Mouse (Mus musculus): ENCODE measurements at regions not wholly inside any gene's neighbourhood (a gene's known extent, or its start where the extent isn't known, plus 50 kb on each side); places are given as distances from the start of the nearest gene placed in this dataset.
"Not testable (repeated sequence)": the region's sequence is repeated elsewhere in the genome, so short reads cannot be mapped to it uniquely, and the experiment has no call there.

GRCm38 (mm10) chr16:76471081-76471480, 97.5 kb upstream of the Nrip1 start:
- no peak for TF ChIP-seq CTCF (IDR thresholded peaks at IDR 0.05; ENCODE audit: low read depth)
- H3K9me3 ChIP-seq (replicated peaks; ENCODE audit: low read length) = no peaks in the 10 kb centered on the region
- no peak overlapping the region for H3K27ac ChIP-seq
- no peak for ATAC-seq (replicated peaks; ENCODE audit: low FRiP score, low read depth)
- H3K4me1 ChIP-seq (replicated peaks; ENCODE audit: insufficient read depth, low read length) = no peaks in the 10 kb centered on the region
- H3K36me3 ChIP-seq (ENCODE audit: insufficient read depth, low read length) = no peaks in the 10 kb centered on the region
- H3K27me3 ChIP-seq (ENCODE audit: insufficient read depth, low read length) = no peaks in the 10 kb centered on the region
- H3K4me2 ChIP-seq (ENCODE audit: low read length) = no peak overlapping the region
- DNase-seq (ENCODE audit: low spot score) = no peak
- 36% methylated on average over 3 of the region's 3 CpGs for WGBS
- H3K9ac ChIP-seq (ENCODE audit: low read depth, low read length) = no peak overlapping the region
- no peak overlapping the region for H3K4me3 ChIP-seq (replicated peaks; ENCODE audit: low read depth, low read length)

- ATAC-seq (replicated peaks; ENCODE audit: low FRiP score, low read depth) = no peak
- WGBS = 89% methylated on average over 1 of the region's 1 CpGs
Observed at GRCm38 (mm10) chr16:76459521-76459920, 85.9 kb upstream of the Nrip1 start.

GRCm38 (mm10) chr16:76456300-76456599, 82.6 kb upstream of the Nrip1 start:
- not testable (repeated sequence) for H3K4me1 ChIP-seq (replicated peaks; ENCODE audit: insufficient read depth, low read length); DNase-seq (ENCODE audit: low spot score); H3K9me3 ChIP-seq (replicated peaks; ENCODE audit: low read length); H3K27me3 ChIP-seq (ENCODE audit: insufficient read depth, low read length); H3K27ac ChIP-seq; H3K4me2 ChIP-seq (ENCODE audit: low read length); ATAC-seq (replicated peaks; ENCODE audit: low FRiP score, low read depth); H3K36me3 ChIP-seq (ENCODE audit: insufficient read depth, low read length); H3K9ac ChIP-seq (ENCODE audit: low read depth, low read length); H3K4me3 ChIP-seq (replicated peaks; ENCODE audit: low read depth, low read length)
- WGBS = 87% methylated on average over 2 of the region's 2 CpGs

More at GRCm38 (mm10) chr16:76459521-76459920, 85.9 kb upstream of the Nrip1 start:
- Histone ChIP-seq H3K4me2 (ENCODE audit: low read length) (no peak overlapping the region), H3K4me3 (replicated peaks; ENCODE audit: low read depth, low read length) (no peak overlapping the region), H3K27me3 (ENCODE audit: insufficient read depth, low read length) (no peaks in the 10 kb centered on the region), H3K9me3 (replicated peaks; ENCODE audit: low read length) (no peaks in the 10 kb centered on the region), H3K9ac (ENCODE audit: low read depth, low read length) (no peak overlapping the region), H3K4me1 (replicated peaks; ENCODE audit: insufficient read depth, low read length) (no peaks in the 10 kb centered on the region), H3K36me3 (ENCODE audit: insufficient read depth, low read length) (no peaks in the 10 kb centered on the region), H3K27ac (no peak overlapping the region)
- DNase-seq (ENCODE audit: low spot score) = no peak
- TF ChIP-seq CTCF (IDR thresholded peaks at IDR 0.05; ENCODE audit: low read depth) = no peak

GRCm38 (mm10) chr16:76455499-76456299, 82.1 kb upstream of the Nrip1 start:
- Histone ChIP-seq H3K27me3 (ENCODE audit: insufficient read depth, low read length) (no peaks in the 10 kb centered on the region), H3K4me3 (replicated peaks; ENCODE audit: low read depth, low read length) (no peak overlapping the region), H3K4me2 (ENCODE audit: low read length) (no peak overlapping the region), H3K9ac (ENCODE audit: low read depth, low read length) (no peak overlapping the region), H3K4me1 (replicated peaks; ENCODE audit: insufficient read depth, low read length) (peaks cover 8% of the 10 kb centered on the region), H3K36me3 (ENCODE audit: insufficient read depth, low read length) (no peaks in the 10 kb centered on the region), H3K9me3 (replicated peaks; ENCODE audit: low read length) (no peaks in the 10 kb centered on the region), H3K27ac (no peak overlapping the region)
- WGBS = 71% methylated on average over 9 of the region's 9 CpGs
- DNase-seq (ENCODE audit: low spot score) = no peak
- no peak for ATAC-seq (replicated peaks; ENCODE audit: low FRiP score, low read depth)
- no peak for TF ChIP-seq CTCF (IDR thresholded peaks at IDR 0.05; ENCODE audit: low read depth)

GRCm38 (mm10) chr16:76454741-76455465, 81.3 kb upstream of the Nrip1 start:
- WGBS = 32% methylated on average over 17 of the region's 17 CpGs

GRCm38 (mm10) chr16:76453457-76454200, 80.0 kb upstream of the Nrip1 start:
- Histone ChIP-seq H3K9me3 (replicated peaks; ENCODE audit: low read length) (no peaks in the 10 kb centered on the region), H3K27ac (peak overlapping the region; percentile 72), H3K9ac (ENCODE audit: low read depth, low read length) (no peak overlapping the region), H3K4me3 (replicated peaks; ENCODE audit: low read depth, low read length) (no peak overlapping the region), H3K27me3 (ENCODE audit: insufficient read depth, low read length) (no peaks in the 10 kb centered on the region), H3K4me2 (ENCODE audit: low read length) (peak overlapping the region; percentile 30; the same call in 1 of the 2 replicates), H3K4me1 (replicated peaks; ENCODE audit: insufficient read depth, low read length) (peaks cover 8% of the 10 kb centered on the region), H3K36me3 (ENCODE audit: insufficient read depth, low read length) (no peaks in the 10 kb centered on the region)
- no peak for TF ChIP-seq CTCF (IDR thresholded peaks at IDR 0.05; ENCODE audit: low read depth)
- peak; percentile 98 for ATAC-seq (replicated peaks; ENCODE audit: low FRiP score, low read depth)
- WGBS = 22% methylated on average over 11 of the region's 11 CpGs
- DNase-seq (ENCODE audit: low spot score) = peak; percentile 69

More at GRCm38 (mm10) chr16:76454741-76455465, 81.3 kb upstream of the Nrip1 start:
- H3K27me3 ChIP-seq (ENCODE audit: insufficient read depth, low read length) = no peaks in the 10 kb centered on the region
- DNase-seq (ENCODE audit: low spot score) (peak; percentile 32), ATAC-seq (replicated peaks; ENCODE audit: low FRiP score, low read depth) (no peak)
- H3K4me2 ChIP-seq (ENCODE audit: low read length) = no peak overlapping the region
- H3K4me3 ChIP-seq (replicated peaks; ENCODE audit: low read depth, low read length) = no peak overlapping the region
- H3K36me3 ChIP-seq (ENCODE audit: insufficient read depth, low read length) = no peaks in the 10 kb centered on the region
- H3K27ac ChIP-seq = 0 out of 2 replicates have a peak overlapping the region, but pooled peaks have one; percentile 38
- TF ChIP-seq CTCF (IDR thresholded peaks at IDR 0.05; ENCODE audit: low read depth) = no peak
- no peaks in the 10 kb centered on the region for H3K9me3 ChIP-seq (replicated peaks; ENCODE audit: low read length)
- no peak overlapping the region for H3K9ac ChIP-seq (ENCODE audit: low read depth, low read length)
- H3K4me1 ChIP-seq (replicated peaks; ENCODE audit: insufficient read depth, low read length) = peaks cover 8% of the 10 kb centered on the region

Measured in kidney, postnatal 0 days (tissue).